In the genomic region with DNA sequence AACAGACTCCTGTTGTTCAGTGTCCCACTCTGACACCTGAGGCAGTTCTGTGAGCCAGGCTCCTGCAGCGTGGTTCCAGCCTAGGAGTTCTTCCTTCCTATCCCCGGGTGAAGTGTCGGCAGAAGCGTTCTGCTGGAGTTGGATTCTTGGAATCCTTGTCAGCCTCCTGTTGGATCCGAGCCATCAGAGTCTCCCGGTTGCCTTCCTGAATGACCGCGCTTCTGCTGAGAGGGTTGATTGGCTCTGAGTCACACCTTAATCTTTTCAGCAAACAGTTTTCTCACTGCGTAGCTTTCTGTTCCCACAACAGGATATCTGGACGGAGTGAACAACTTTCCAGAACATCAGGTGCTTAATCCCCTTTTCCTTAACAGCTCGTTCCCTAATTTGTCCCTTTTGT, we compare ENCODE assay signal across 11 mouse cellular contexts. TPM values are rescaled to one million over a fixed set of nuclear protein-coding genes. Genes with fewer than 3 reads are reported as not detected.
DNase-seq lines count a peak whose midpoint lies in the region; ATAC-seq lines count a peak whose summit lies in the region.
"Had no signal": no experiment of that assay in that cellular context is flagged by ENCODE, and none has a peak within 500 bp of the region (broad histone marks: within the 10 kb centered on the region; RNA-seq: fewer than 3 reads in every experiment).

No protein-coding gene starts in this region.

- H3K27me3 ChIP-seq in heart, embryonic 15.5 days = no peaks in the 10 kb centered on the region
- H3K27me3 ChIP-seq: embryonic facial prominence, embryonic 13.5 days; limb, embryonic 13.5 days had no signal

- no peak overlapping the region for H3K27ac ChIP-seq in heart, embryonic 15.5 days
- H3K27ac ChIP-seq: embryonic facial prominence, embryonic 13.5 days; limb, embryonic 13.5 days had no signal

- H3K9me3 ChIP-seq in heart, embryonic 15.5 days (replicated peaks) = no peaks in the 10 kb centered on the region
- H3K9me3 ChIP-seq: embryonic facial prominence, embryonic 13.5 days; limb, embryonic 13.5 days had no signal

- no peak for ATAC-seq in heart, embryonic 15.5 days (replicated peaks; ENCODE audit: insufficient number of reproducible peaks, insufficient read depth, low FRiP score, low read depth)

- no peaks in the 10 kb centered on the region for H3K36me3 ChIP-seq in heart, embryonic 15.5 days
- H3K36me3 ChIP-seq: embryonic facial prominence, embryonic 13.5 days; limb, embryonic 13.5 days had no signal

- H3K4me1 ChIP-seq in heart, embryonic 15.5 days (replicated peaks) = peaks cover 7% of the 10 kb centered on the region; the same call in 1 of the 2 replicates
- H3K4me1 ChIP-seq: embryonic facial prominence, embryonic 13.5 days; limb, embryonic 13.5 days had no signal

- H3K4me3 ChIP-seq in heart, embryonic 15.5 days = no peak overlapping the region
- H3K4me3 ChIP-seq: embryonic facial prominence, embryonic 13.5 days; limb, embryonic 13.5 days had no signal

- WGBS in heart, embryonic 15.5 days = 13% methylated on average over 11 of the region's 11 CpGs

- H3K4me2 ChIP-seq in heart, embryonic 15.5 days = peak overlapping the region; percentile 47
- H3K4me2 ChIP-seq: embryonic facial prominence, embryonic 13.5 days; limb, embryonic 13.5 days had no signal

- DNase-seq in heart, adult 11 months = peak; percentile 92
- no peak for DNase-seq in heart, postnatal 25 days (ENCODE audit: low spot score)
- DNase-seq in adrenal gland, adult 2 months = peak; percentile 59
- DNase-seq in lung, postnatal 10 days = peak; percentile 30
- no peak for DNase-seq in right cerebral cortex, postnatal 10 days (ENCODE audit: low spot score in 2 of 2)
- DNase-seq in liver = no peak
- DNase-seq in ovary, postnatal 36 days (ENCODE audit: low spot score) = no peak
- DNase-seq: gastrocnemius, postnatal 14 days had no signal

- intact Hi-C loops in heart, postnatal 25 days (cut with DNase I) = no loop called here

- H3K9ac ChIP-seq in heart, embryonic 15.5 days = no peak overlapping the region
- H3K9ac ChIP-seq: embryonic facial prominence, embryonic 13.5 days; limb, embryonic 13.5 days had no signal

RNA-seq across cellular contexts. Expression of a gene that starts 13.6 kb away (rescaled TPM):
- 10 to 100 TPM in 1 of 2 experiments, 1 to 10 TPM in 1; 8.7 to 11.7 TPM for total RNA-seq in heart, postnatal 25 days (2021)
- total RNA-seq in adrenal gland, adult 2 months (2021) = 10 to 100 TPM; 53.6 to 69.5 TPM
- 21.7 and 27.0 TPM in 2 replicates for polyA plus RNA-seq in adrenal gland, adult 2 months (2012; rRNA removed)
- 8.7 and 10.8 TPM in 2 replicates for polyA plus RNA-seq in heart, embryonic 15.5 days (2015; fragmentation: Nextera tagmentation; extraction: Ambion mirVana)

Comparison
In these comparisons a context has a peak if more than half of its experiments do, and no peak if none do; other contexts are left out.
1. DNase-seq: peak in heart, adult 11 months (single experiment), adrenal gland, adult 2 months (single experiment) and lung, postnatal 10 days (single experiment); none in heart, postnatal 25 days (single experiment), right cerebral cortex, postnatal 10 days (0 of 2), liver (single experiment) and ovary, postnatal 36 days (single experiment).
2. RNA of a gene that starts 13.6 kb away (total RNA-seq): 53.6 to 69.5 TPM in adrenal gland, adult 2 months; 8.7 to 11.7 TPM in heart, postnatal 25 days; every median in the first group is over 4 times any median in the second.